Mouse (Mus musculus) embryonic facial prominence, embryonic 10.5 days (tissue): ENCODE results near the gene Fam178b. TPM values are rescaled to one million over a fixed set of nuclear protein-coding genes. Genes with fewer than 3 reads are reported as not detected.
"Not testable (repeated sequence)": the region's sequence is repeated elsewhere in the genome, so short reads cannot be mapped to it uniquely, and the experiment has no call there.

Experiments
- DNase-seq: peaks from one replicate; pipeline ENCODE4 v3.0.0-alpha.2; 2017; ENCODE audit warnings: low spot score
- H3K27ac ChIP-seq: fragments of 300-500 bp; sonication (generic); replicated peaks from 2 replicates; pipeline ENCODE4 v1.5.1; 2016; ENCODE audit warnings: mild to moderate bottlenecking
- H3K27me3 ChIP-seq: fragments of 300-500 bp; sonication (generic); replicated peaks from 2 replicates; pipeline ENCODE4 v1.6.1; 2016; ENCODE audit warnings: low read depth, mild to moderate bottlenecking; ENCODE audit not compliant: poor library complexity, severe bottlenecking
- H3K36me3 ChIP-seq: fragments of 300-500 bp; sonication (generic); replicated peaks from 2 replicates; pipeline ENCODE4 v1.6.1; 2016; ENCODE audit warnings: mild to moderate bottlenecking, moderate library complexity
- H3K4me1 ChIP-seq: fragments of 300-500 bp; sonication (generic); 2 replicates; pipeline ENCODE4 v1.6.1; 2016
- H3K4me3 ChIP-seq: fragments of 300-500 bp; sonication (generic); 2 replicates; pipeline ENCODE4 v1.5.1; 2016; ENCODE audit warnings: mild to moderate bottlenecking, moderate library complexity
- H3K9me3 ChIP-seq: fragments of 300-500 bp; sonication (generic); 2 replicates; pipeline ENCODE4 v1.6.1; 2016; ENCODE audit warnings: mild to moderate bottlenecking
- WGBS: fragments of 180-500 bp; shearing (Covaris S2); methylation state at CpG from one replicate; pipeline ENCODE4 v1.1.7; 2016; 5-methylcytosine and 5-hydroxymethylcytosine counted together
- polyA plus RNA-seq: library from polyadenylated mRNA; unstranded; fragments of >200 nt; fragmentation: Nextera tagmentation; extraction: Ambion mirVana; gene quantifications from 2 replicates; pipeline ENCODE4 v1.2.1, GENCODE M21; 2016

Fam178b gene
- polyA plus RNA-seq, 1 experiment from 2014 or later: 0.65 TPM

GRCm38 (mm10) chr1:36633920-36634319 is 49.1 kb downstream of the Fam178b start:
- Histone ChIP-seq H3K9me3 (no peaks in the 10 kb centered on the region), H3K4me1 (peaks cover 65% of the 10 kb centered on the region), H3K27ac (peak overlapping the region; percentile 51), H3K27me3 (no peaks in the 10 kb centered on the region), H3K4me3 (no peak overlapping the region), H3K36me3 (no peaks in the 10 kb centered on the region)
- DNase-seq: no peak
- WGBS: 49% methylated on average over 5 of the region's 5 CpGs

GRCm38 (mm10) chr1:36632846-36633245 is 50.1 kb downstream of the Fam178b start:
- H3K36me3 ChIP-seq: no peaks in the 10 kb centered on the region
- DNase-seq: no peak
- H3K4me3 ChIP-seq: no peak overlapping the region
- no peaks in the 10 kb centered on the region for H3K27me3 ChIP-seq
- H3K4me1 ChIP-seq: peaks cover 67% of the 10 kb centered on the region
- H3K9me3 ChIP-seq: no peaks in the 10 kb centered on the region
- WGBS: 83% methylated on average over 1 of the region's 1 CpGs
- H3K27ac ChIP-seq: 0 out of 2 replicates have a peak overlapping the region, but pooled peaks have one; percentile 51

- Histone ChIP-seq H3K36me3 (no peaks in the 10 kb centered on the region), H3K27ac (peak overlapping the region; percentile 63; the same call in 1 of the 2 replicates), H3K4me1 (peaks cover 67% of the 10 kb centered on the region), H3K4me3 (no peak overlapping the region), H3K27me3 (no peaks in the 10 kb centered on the region), H3K9me3 (no peaks in the 10 kb centered on the region)
- 85% methylated on average over 4 of the region's 4 CpGs for WGBS
- no peak for DNase-seq
Observed at GRCm38 (mm10) chr1:36632090-36632489, 50.9 kb downstream of the Fam178b start.

- 16% methylated on average over 4 of the region's 4 CpGs for WGBS
- peak overlapping the region; percentile 63; the same call in 1 of the 2 replicates for H3K27ac ChIP-seq
Observed at GRCm38 (mm10) chr1:36631391-36631790, 51.6 kb downstream of the Fam178b start.

GRCm38 (mm10) chr1:36630053-36630739 is 52.8 kb downstream of the Fam178b start:
- H3K9me3 ChIP-seq: 0 out of 2 replicates have a peak, but pooled peaks cover 5% of the 10 kb centered on the region
- DNase-seq: no peak
- H3K27me3 ChIP-seq: no peaks in the 10 kb centered on the region
- H3K4me1 ChIP-seq: peaks cover 55% of the 10 kb centered on the region
- 0 out of 2 replicates have a peak overlapping the region, but pooled peaks have one; percentile 26 for H3K27ac ChIP-seq
- WGBS: 65% methylated on average over 3 of the region's 3 CpGs
- H3K4me3 ChIP-seq: no peak overlapping the region
- no peaks in the 10 kb centered on the region for H3K36me3 ChIP-seq

More at GRCm38 (mm10) chr1:36631391-36631790, 51.6 kb downstream of the Fam178b start:
- Histone ChIP-seq H3K4me3 (no peak overlapping the region), H3K9me3 (no peaks in the 10 kb centered on the region), H3K4me1 (peaks cover 62% of the 10 kb centered on the region), H3K27me3 (no peaks in the 10 kb centered on the region), H3K36me3 (no peaks in the 10 kb centered on the region)
- peak; percentile 36 for DNase-seq

- 52% methylated on average over 8 of the region's 8 CpGs for WGBS
- H3K9me3 ChIP-seq: 0 out of 2 replicates have a peak, but pooled peaks cover 5% of the 10 kb centered on the region
- H3K4me3 ChIP-seq: no peak overlapping the region
- H3K36me3 ChIP-seq: no peaks in the 10 kb centered on the region
- DNase-seq: no peak
- peaks cover 39% of the 10 kb centered on the region for H3K4me1 ChIP-seq
- H3K27me3 ChIP-seq: no peaks in the 10 kb centered on the region
- no peak overlapping the region for H3K27ac ChIP-seq
Observed at GRCm38 (mm10) chr1:36628585-36628984, 54.4 kb downstream of the Fam178b start.

GRCm38 (mm10) chr1:36625442-36625841 is 57.5 kb downstream of the Fam178b start:
- Histone ChIP-seq H3K4me1 (peaks cover 11% of the 10 kb centered on the region), H3K9me3 (0 out of 2 replicates have a peak, but pooled peaks cover 5% of the 10 kb centered on the region), H3K4me3 (no peak overlapping the region), H3K27me3 (no peaks in the 10 kb centered on the region), H3K27ac (no peak overlapping the region), H3K36me3 (no peaks in the 10 kb centered on the region)
- no peak for DNase-seq
- WGBS: 82% methylated on average over 5 of the region's 5 CpGs

- peaks cover 15% of the 10 kb centered on the region for H3K4me1 ChIP-seq
- DNase-seq, H3K9me3 ChIP-seq, H3K27ac ChIP-seq, H3K27me3 ChIP-seq, H3K4me3 ChIP-seq, H3K36me3 ChIP-seq: not testable (repeated sequence)
- 83% methylated on average over 5 of the region's 5 CpGs for WGBS
Observed at GRCm38 (mm10) chr1:36615958-36616357, 67.0 kb downstream of the Fam178b start.

GRCm38 (mm10) chr1:36615188-36615587 is 67.8 kb downstream of the Fam178b start:
- Histone ChIP-seq H3K9me3 (no peaks in the 10 kb centered on the region), H3K36me3 (no peaks in the 10 kb centered on the region), H3K4me3 (no peak overlapping the region), H3K27me3 (no peaks in the 10 kb centered on the region), H3K4me1 (peaks cover 15% of the 10 kb centered on the region), H3K27ac (no peak overlapping the region)
- DNase-seq: no peak
- WGBS: 89% methylated on average over 8 of the region's 8 CpGs

- Histone ChIP-seq H3K27me3 (no peaks in the 10 kb centered on the region), H3K4me1 (peaks cover 15% of the 10 kb centered on the region), H3K4me3 (no peak overlapping the region), H3K27ac (no peak overlapping the region), H3K9me3 (no peaks in the 10 kb centered on the region), H3K36me3 (no peaks in the 10 kb centered on the region)
- DNase-seq: no peak
- WGBS: 82% methylated on average over 1 of the region's 1 CpGs
Observed at GRCm38 (mm10) chr1:36614584-36614983, 68.4 kb downstream of the Fam178b start.

GRCm38 (mm10) chr1:36613374-36613895 is 69.5 kb downstream of the Fam178b start:
- no peaks in the 10 kb centered on the region for H3K36me3 ChIP-seq
- H3K4me3 ChIP-seq: no peak overlapping the region
- DNase-seq: no peak
- H3K9me3 ChIP-seq: no peaks in the 10 kb centered on the region
- H3K27ac ChIP-seq: no peak overlapping the region
- H3K27me3 ChIP-seq: no peaks in the 10 kb centered on the region
- H3K4me1 ChIP-seq: peaks cover 15% of the 10 kb centered on the region
- WGBS: 88% methylated on average over 10 of the region's 10 CpGs

- no peaks in the 10 kb centered on the region for H3K9me3 ChIP-seq
- H3K4me3 ChIP-seq: no peak overlapping the region
- H3K27ac ChIP-seq: peak overlapping the region; percentile 57; the same call in 1 of the 2 replicates
- no peaks in the 10 kb centered on the region for H3K27me3 ChIP-seq
- DNase-seq: no peak
- 76% methylated on average over 6 of the region's 6 CpGs for WGBS
- H3K4me1 ChIP-seq: peaks cover 15% of the 10 kb centered on the region
- no peaks in the 10 kb centered on the region for H3K36me3 ChIP-seq
Observed at GRCm38 (mm10) chr1:36612362-36612761, 70.6 kb downstream of the Fam178b start.
